Mouse (Mus musculus): ENCODE measurements at regions not wholly inside any gene's neighbourhood (a gene's known extent, or its start where the extent isn't known, plus 50 kb on each side); places are given as distances from the start of the nearest gene placed in this dataset.

GRCm38 (mm10) chr9:116373396-116373795, 198.2 kb upstream of the Tgfbr2 start:
- TF ChIP-seq POLR2A (IDR thresholded peaks at IDR 0.05; ENCODE audit: extremely low read depth, insufficient read depth, low read length) (no peak), CTCF (IDR thresholded peaks at IDR 0.05; ENCODE audit: low read depth, low read length) (no peak)
